Mouse (Mus musculus): Measurements from ENCODE around the gene Sp1.

Gene Sp1

GRCm38 (mm10) chr15:102399229-102400221, 6.4 kb upstream of the Sp1 start:
- DNase-seq (ENCODE audit: low read depth, low spot score): no peak

GRCm38 (mm10) chr15:102400476-102401045, 5.4 kb upstream of the Sp1 start:
- no peak for DNase-seq (ENCODE audit: low read depth, low spot score)

GRCm38 (mm10) chr15:102401278-102401677, 4.7 kb upstream of the Sp1 start:
- DNase-seq (ENCODE audit: low read depth, low spot score): no peak

- DNase-seq (ENCODE audit: low read depth, low spot score): no peak
Measured at GRCm38 (mm10) chr15:102402210-102402609, 3.7 kb upstream of the Sp1 start.

- peak; percentile 42 for DNase-seq (ENCODE audit: low read depth, low spot score)
Measured at GRCm38 (mm10) chr15:102404608-102405488, 1.1 kb upstream of the Sp1 start.

- DNase-seq (ENCODE audit: low read depth, low spot score): peak; percentile 53
Measured at GRCm38 (mm10) chr15:102406196-102406911, 411 bp downstream of the Sp1 start.

GRCm38 (mm10) chr15:102406912-102407580, 1.1 kb downstream of the Sp1 start:
- no peak for DNase-seq (ENCODE audit: low read depth, low spot score)

- DNase-seq (ENCODE audit: low read depth, low spot score): no peak
Measured at GRCm38 (mm10) chr15:102407681-102408557, 2.0 kb downstream of the Sp1 start.

- DNase-seq (ENCODE audit: low read depth, low spot score): no peak
Measured at GRCm38 (mm10) chr15:102408558-102409130, 2.7 kb downstream of the Sp1 start.

- no peak for DNase-seq (ENCODE audit: low read depth, low spot score)
Measured at GRCm38 (mm10) chr15:102409286-102409685, 3.3 kb downstream of the Sp1 start.

- DNase-seq (ENCODE audit: low read depth, low spot score): no peak
Measured at GRCm38 (mm10) chr15:102411077-102411476, 5.1 kb downstream of the Sp1 start.

GRCm38 (mm10) chr15:102413687-102414086, 7.7 kb downstream of the Sp1 start:
- DNase-seq (ENCODE audit: low read depth, low spot score): no peak

- DNase-seq (ENCODE audit: low read depth, low spot score): no peak
Measured at GRCm38 (mm10) chr15:102417524-102417923, 11.6 kb downstream of the Sp1 start.

GRCm38 (mm10) chr15:102420986-102421385, 15.0 kb downstream of the Sp1 start:
- DNase-seq (ENCODE audit: low read depth, low spot score): no peak

- DNase-seq (ENCODE audit: low read depth, low spot score): peak; percentile 50
Measured at GRCm38 (mm10) chr15:102421437-102421836, 15.5 kb downstream of the Sp1 start.

- DNase-seq (ENCODE audit: low read depth, low spot score): no peak
Measured at GRCm38 (mm10) chr15:102423602-102424240, 17.8 kb downstream of the Sp1 start.

GRCm38 (mm10) chr15:102424657-102425056, 18.7 kb downstream of the Sp1 start:
- no peak for DNase-seq (ENCODE audit: low read depth, low spot score)

GRCm38 (mm10) chr15:102426963-102427362, 21.0 kb downstream of the Sp1 start:
- DNase-seq (ENCODE audit: low read depth, low spot score): no peak

- no peak for DNase-seq (ENCODE audit: low read depth, low spot score)
Measured at GRCm38 (mm10) chr15:102432046-102432445, 26.1 kb downstream of the Sp1 start.

Measured in c-Kit-negative CD71-positive TER-119-positive erythroid progenitor cells, embryonic 14.5 days (primary cell).